Mouse (Mus musculus) 3T3-L1 (cell line): Measurements from ENCODE around the gene Gm45713.
A peak's percentile ranks its signal among the peaks of the same experiment; 100 is the strongest.

ENCODE experiments used
- DNase-seq: peaks from one replicate; pipeline ENCODE4 v3.0.0-alpha.2; 2015; ENCODE audit warnings: low read depth, low spot score

Gm45713 gene

DNA sequence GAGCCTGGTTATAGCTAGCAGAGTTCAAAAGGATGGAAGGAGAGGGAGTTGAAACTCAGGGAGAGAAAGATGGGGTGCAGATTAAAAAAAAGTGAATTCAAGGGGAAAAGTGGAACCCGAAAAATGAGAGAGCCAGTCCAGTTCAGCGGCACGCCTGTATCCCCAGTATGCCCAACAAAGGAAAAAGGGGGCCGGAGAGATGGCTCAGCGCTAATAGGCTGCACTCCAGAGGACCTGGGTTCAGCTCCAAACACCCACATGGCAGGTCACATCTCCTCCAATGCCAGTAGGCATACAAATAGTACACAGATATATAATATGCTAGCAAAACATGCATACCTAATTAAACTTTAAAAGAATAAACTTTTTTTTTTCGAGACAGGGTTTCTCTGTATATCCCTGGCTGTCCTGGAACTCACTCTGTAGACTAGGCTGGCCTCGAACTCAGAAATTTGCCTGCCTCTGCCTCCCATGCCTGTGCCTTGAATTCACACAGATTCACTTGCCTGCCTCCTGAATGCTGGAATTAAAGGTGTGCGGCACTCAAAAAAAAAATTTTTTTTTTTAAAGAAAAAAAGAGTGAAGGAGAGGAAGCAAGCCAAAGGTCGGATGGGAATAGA lies 27.1 kb upstream of the Gm45713 start:
- DNase-seq: no peak

GRCm38 (mm10) chr7:45162551-45162950 lies 26.5 kb upstream of the Gm45713 start:
- peak; percentile 11 for DNase-seq

DNA sequence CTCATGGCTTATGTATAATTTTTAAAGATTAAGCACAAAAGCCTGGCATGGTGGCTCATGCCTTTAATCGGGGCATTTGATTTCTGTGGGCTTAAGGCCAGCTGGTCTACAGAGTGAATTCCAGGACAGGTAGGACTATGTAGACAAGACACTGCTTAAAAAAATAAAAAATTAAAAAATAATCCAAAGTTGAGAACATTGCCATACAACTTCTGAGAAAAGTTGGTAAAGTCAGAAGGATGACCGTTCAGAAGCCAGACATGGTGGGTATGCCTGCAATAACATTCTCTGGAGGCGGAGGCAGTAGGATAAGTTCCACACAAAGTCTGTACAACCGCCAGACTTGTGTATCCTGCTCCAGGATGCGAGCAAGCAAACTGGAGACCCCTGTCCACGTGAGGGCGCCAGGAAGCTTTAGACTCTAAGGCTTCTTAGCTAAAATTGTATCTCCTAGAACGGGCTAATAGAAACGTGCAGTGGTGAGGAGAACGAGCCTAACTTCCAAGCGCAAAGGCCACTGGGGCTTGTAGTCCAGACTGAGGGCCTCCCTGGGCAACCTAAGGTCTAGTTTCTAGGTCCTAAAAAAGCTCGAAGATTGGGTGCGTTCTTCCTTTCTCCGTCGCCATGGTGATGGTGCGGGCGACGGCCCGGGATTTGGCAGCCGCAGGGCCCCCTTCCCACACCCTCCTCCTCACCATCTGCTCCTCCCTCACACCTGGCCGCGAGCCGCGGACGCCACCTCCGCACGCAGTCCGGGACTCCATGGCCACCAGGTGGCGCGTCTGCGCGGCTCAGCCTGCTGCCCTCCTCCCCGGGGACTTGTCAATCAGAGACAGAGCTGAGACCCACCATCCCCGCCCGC lies 25.8 kb upstream of the Gm45713 start:
- DNase-seq: peak; percentile 89

DNA sequence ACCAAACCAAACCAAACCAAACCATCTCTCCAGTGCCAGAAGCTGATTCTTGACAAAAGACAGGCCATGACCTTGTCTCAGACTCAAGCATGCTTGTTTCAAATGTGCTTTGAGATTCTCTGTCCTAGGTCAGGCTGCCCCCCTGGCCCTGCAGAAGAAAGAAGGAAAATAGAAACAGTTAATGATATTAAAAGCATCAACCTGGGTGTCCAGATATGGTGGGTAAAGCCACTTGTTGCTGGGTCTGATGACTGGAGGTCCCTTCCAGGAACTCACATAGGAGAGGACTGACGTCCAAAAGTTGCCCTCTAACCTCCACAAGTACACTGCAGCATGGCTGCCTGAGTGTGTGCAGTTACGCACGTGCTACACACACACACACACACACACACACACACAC lies 24.8 kb upstream of the Gm45713 start:
- no peak for DNase-seq

- DNase-seq: no peak
Observed at GRCm38 (mm10) chr7:45160316-45160800, 24.3 kb upstream of the Gm45713 start.

- no peak for DNase-seq
Observed at GRCm38 (mm10) chr7:45158991-45159390, 23.0 kb upstream of the Gm45713 start.

- DNase-seq: no peak
Observed at GRCm38 (mm10) chr7:45157459-45157858, 21.4 kb upstream of the Gm45713 start.

DNA sequence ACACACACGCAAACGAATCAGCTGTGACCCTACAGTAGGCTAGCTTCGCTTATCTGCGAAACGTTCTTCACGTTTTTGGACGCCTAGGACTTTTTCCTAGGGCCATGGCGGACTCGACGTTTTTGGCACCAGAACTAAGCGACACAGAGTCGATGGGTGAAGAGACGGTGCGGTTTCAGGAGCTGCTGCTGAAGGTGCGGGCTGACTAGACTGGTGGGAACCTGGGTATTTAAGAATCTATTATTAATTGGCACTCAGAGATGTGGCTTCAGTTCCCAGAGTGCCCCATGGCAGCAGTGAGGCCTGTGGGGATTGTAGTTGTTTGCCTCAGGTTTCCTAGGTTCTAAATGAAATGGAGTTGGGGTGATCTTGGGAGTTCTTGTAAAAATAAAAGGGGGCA lies 20.2 kb upstream of the Gm45713 start:
- DNase-seq: no peak

DNA sequence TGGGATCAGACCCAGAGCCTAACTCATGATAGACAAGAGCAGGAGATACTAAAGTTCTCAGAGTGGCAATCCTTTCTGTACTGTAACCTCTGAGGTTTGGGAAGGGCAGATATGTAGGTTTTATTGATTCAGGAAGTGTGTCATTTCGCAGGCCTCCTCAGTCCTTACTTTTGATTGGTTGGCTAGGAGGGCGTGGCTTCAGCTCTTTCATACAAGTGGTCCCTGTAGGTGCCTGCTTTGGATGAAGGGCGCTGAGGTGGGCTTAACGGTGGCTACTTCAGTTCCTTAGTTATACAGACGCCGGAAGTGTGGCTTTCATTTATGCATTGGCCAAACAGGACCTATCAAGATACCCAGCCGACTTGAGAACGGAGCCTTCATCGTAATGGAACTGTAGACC lies 19.6 kb upstream of the Gm45713 start:
- peak; percentile 38 for DNase-seq

DNA sequence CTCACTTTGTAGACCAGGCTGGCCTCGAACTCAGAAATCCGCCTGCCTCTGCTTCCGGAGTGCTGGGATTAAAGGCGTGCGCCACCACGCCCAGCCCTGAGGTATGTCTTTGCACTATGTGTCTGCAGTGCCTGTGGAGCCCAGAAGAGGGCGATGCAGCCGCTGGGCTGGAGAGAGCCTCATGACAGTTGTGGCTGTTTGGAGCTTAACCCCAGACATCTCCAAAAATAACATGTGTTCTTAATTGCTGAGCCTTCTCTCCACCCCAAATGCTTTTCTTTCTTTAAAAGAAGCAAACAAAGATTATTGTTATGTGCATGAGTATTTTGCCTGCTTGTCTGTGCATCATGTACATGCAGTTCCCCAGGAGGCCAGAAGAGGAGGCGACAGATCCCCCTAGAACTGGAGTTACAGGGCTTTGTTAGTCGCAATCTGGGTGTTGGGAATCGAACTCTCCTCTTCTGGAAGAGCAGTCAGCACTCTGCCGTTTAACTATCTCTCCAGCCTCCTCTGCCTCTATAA lies 19.0 kb upstream of the Gm45713 start:
- DNase-seq: peak; percentile 77

- DNase-seq: peak; percentile 92
Observed at GRCm38 (mm10) chr7:45154096-45154992, 18.3 kb upstream of the Gm45713 start, which contains the start of the genes Pih1d1 and Aldh16a1. Gene Pih1d1, plus strand, starts transcription at chr7:45154303. Gene Aldh16a1, minus strand, starts transcription at chr7:45154584.

DNA sequence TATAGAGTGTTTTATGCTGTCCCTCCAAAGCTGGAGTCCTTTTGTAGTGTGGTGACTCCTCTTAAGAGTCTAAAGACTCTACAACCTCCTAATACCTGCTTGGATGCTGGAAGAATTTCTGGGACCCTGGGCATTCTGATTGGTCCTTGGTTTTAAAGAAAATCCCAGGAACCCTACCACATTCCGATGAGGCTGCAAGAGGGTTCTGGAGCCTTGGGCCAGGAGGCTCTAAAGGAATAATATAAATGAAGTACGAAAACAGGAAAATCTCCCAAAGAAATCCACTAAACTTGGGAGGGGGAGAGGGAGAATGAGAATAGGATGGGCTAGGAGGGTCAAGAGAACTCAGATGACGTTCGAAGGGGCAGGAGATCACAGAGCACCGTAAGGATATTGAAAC lies 17.6 kb upstream of the Gm45713 start:
- peak; percentile 51 for DNase-seq

DNA sequence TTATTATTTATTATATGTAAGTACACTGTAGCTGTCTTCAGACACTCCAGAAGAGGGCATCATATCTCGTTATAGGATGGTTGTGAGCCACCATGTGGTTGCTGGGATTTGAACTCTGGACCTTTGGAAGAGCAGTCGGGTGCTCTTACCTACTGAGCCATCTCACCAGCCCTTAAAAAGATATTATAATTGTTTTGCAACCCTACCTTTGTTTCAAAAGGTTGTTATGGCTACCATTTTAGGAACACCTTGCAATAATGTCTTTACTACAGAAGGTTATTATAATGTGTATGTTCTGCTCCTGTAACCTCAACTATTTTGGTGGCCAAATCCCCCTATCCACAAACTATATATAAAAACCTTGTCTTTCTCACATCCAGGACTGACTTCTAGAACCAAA lies 17.0 kb upstream of the Gm45713 start:
- DNase-seq: peak; percentile 7

GRCm38 (mm10) chr7:45151303-45151702 lies 15.3 kb upstream of the Gm45713 start:
- peak; percentile 30 for DNase-seq

DNA sequence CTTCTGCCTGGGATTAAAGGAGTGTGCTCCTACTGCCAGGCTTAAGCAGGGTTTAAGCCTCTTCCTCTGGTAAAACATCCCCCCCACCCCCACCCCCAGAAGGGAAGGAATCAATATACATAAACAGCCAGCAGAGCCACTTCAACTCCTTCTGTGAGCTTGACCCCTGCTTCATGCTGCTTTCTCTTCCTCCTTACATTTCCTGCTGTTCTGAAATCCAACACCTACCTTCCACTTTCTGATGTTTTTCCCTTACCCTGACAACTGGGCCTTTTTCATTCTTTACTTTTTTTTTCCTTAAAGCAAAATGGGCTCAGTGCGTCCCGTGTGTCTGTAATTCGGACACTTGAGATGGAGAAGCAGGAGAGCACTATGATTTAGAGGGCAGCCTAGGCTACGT lies 14.3 kb upstream of the Gm45713 start:
- DNase-seq: no peak

GRCm38 (mm10) chr7:45149545-45149944 lies 13.5 kb upstream of the Gm45713 start:
- DNase-seq: no peak

DNA sequence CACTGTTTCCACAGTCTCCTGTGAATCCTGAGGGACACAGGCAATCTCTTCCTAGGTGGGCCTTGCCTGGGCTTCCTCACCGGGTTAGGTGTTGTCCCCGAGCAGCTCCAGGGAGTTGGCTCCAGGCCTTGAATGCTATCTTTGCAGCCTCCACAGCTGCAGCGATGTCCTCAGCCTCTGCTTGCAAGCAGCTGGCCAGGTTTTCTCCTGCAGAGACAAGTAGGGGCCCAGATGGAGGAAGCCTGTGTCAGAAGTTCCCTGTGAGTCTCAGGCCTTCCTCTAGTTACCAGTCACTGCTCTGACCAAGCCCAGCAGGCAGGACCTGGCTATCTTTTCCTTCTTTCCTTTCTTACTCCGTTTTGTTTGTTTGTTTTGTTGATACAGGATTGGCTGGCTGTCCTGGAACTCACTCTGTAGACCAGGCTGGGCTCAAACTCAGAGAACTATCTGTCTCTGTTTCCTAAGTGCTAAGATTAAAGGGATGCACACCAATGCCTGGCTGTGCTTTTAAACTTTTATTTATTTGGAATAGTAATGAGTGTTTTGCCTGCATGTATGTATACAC lies 12.6 kb upstream of the Gm45713 start:
- DNase-seq: no peak

DNA sequence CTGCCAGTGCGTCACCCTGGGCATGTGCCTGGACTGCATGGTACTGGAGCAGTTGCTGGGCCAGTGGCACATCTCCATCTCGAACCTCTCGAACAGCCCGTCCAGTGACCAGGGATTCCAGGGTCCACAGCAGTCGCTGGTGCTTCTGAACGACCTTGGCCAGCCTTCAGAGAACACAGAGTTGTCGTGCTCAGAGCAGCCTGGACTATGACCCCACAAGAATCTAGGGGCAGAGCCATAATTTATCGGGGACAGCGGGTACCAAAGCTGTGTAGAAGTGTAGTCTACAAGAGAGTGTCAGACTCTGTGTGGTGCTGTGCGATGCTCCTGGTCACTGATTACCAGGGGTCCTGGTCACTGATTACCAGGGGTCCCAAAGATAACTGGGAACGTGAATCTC lies 11.9 kb upstream of the Gm45713 start:
- DNase-seq: no peak

- no peak for DNase-seq
Observed at GRCm38 (mm10) chr7:45147267-45147666, 11.2 kb upstream of the Gm45713 start.

DNA sequence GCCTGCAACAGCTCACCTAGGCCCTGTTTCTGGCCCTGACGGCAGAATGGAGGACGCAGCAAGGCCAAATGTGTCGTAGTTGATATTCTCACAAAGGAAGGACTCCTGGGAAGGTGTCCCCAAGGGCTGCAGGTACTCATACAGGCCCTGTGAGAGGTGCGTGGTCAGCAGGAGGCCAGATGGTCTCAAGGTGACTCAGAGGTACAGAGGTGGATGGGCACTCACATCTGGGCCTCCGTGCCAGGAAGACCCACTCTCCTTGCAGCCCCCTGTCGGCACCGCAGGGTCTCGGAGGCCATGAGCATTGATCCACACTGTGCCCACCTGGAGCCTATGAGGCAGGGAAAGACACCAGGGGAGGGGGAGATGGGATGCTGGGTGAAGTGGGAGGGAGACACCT lies 9.4 kb upstream of the Gm45713 start:
- DNase-seq: no peak
